In genomic region chr1:133239813-133240160, GRCm38 (mm10) we compare ENCODE assay signal across 17 mouse cellular contexts.
DNase-seq lines count a peak whose midpoint lies in the region; ATAC-seq lines count a peak whose summit lies in the region.
"Had no signal": no experiment of that assay in that cellular context is flagged by ENCODE, and none has a peak within 500 bp of the region (broad histone marks: within the 10 kb centered on the region; RNA-seq: fewer than 3 reads in every experiment).

No protein-coding gene starts in this region.

- no peaks in the 10 kb centered on the region for H3K27me3 ChIP-seq in heart, embryonic 15.5 days
- H3K27me3 ChIP-seq in heart, embryonic 12.5 days (replicated peaks) = no peaks in the 10 kb centered on the region
- no peaks in the 10 kb centered on the region for H3K27me3 ChIP-seq in splenic B cell, adult 2 months (ENCODE audit: control insufficient read depth, insufficient read depth, low read length, poor library complexity, severe bottlenecking)
- H3K27me3 ChIP-seq: hindbrain, embryonic 13.5 days; limb, embryonic 13.5 days had no signal

- H3K27ac ChIP-seq in heart, embryonic 15.5 days = 0 out of 2 replicates have a peak overlapping the region, but pooled peaks have one; percentile 45
- H3K27ac ChIP-seq in heart, embryonic 12.5 days (ENCODE audit: poor library complexity, severe bottlenecking) = no peak overlapping the region
- H3K27ac ChIP-seq: hindbrain, embryonic 13.5 days; limb, embryonic 13.5 days; liver, embryonic 14.5 days had no signal

- ATAC-seq in heart, embryonic 15.5 days (replicated peaks; ENCODE audit: insufficient number of reproducible peaks, insufficient read depth, low FRiP score, low read depth) = no peak
- no peak for ATAC-seq in heart, embryonic 12.5 days (ENCODE audit: insufficient number of reproducible peaks, low FRiP score)

- H3K4me1 ChIP-seq in heart, embryonic 15.5 days (replicated peaks) = peaks cover 60% of the 10 kb centered on the region
- peaks cover 68% of the 10 kb centered on the region for H3K4me1 ChIP-seq in heart, embryonic 12.5 days (replicated peaks)

- H3K4me2 ChIP-seq in heart, embryonic 15.5 days = no peak overlapping the region
- H3K4me2 ChIP-seq in heart, embryonic 12.5 days = no peak overlapping the region
- H3K4me2 ChIP-seq: hindbrain, embryonic 13.5 days; limb, embryonic 13.5 days had no signal

- peak; percentile 32 for DNase-seq in kidney, postnatal 10 days
- DNase-seq in kidney, adult 18-20 months = no peak
- DNase-seq in R1 (ENCODE audit: low read depth, low spot score) = peak; percentile 34
- DNase-seq in splenic B cell, adult 2 months (ENCODE audit: low read depth, low spot score) = peak; percentile 13
- DNase-seq in urinary bladder, postnatal 14 days (ENCODE audit: low spot score) = no peak
- DNase-seq: adrenal gland, adult 8-10 months; cerebellum, adult 11 months; cerebellum, postnatal 36 days; gastrocnemius, postnatal 10 days; kidney, adult 11 months; layer of hippocampus, adult 9-11 months; thymus, postnatal 14 days had no signal

- 72% methylated on average over 6 of the region's 6 CpGs for WGBS in heart, embryonic 15.5 days
- 72% methylated on average over 6 of the region's 6 CpGs for WGBS in heart, embryonic 12.5 days

- H3K9ac ChIP-seq in heart, embryonic 15.5 days = no peak overlapping the region
- H3K9ac ChIP-seq in heart, embryonic 12.5 days = no peak overlapping the region
- H3K9ac ChIP-seq: hindbrain, embryonic 13.5 days; limb, embryonic 13.5 days; liver, embryonic 14.5 days had no signal

- H3K36me3 ChIP-seq in heart, embryonic 15.5 days = no peaks in the 10 kb centered on the region
- H3K36me3 ChIP-seq in heart, embryonic 12.5 days = no peaks in the 10 kb centered on the region
- H3K36me3 ChIP-seq in splenic B cell, adult 2 months (ENCODE audit: control insufficient read depth, insufficient read depth, low read length, poor library complexity, severe bottlenecking) = no peaks in the 10 kb centered on the region
- H3K36me3 ChIP-seq: limb, embryonic 13.5 days had no signal

- H3K9me3 ChIP-seq in heart, embryonic 15.5 days (replicated peaks) = no peaks in the 10 kb centered on the region
- H3K9me3 ChIP-seq in heart, embryonic 12.5 days (replicated peaks) = no peaks in the 10 kb centered on the region
- H3K9me3 ChIP-seq: hindbrain, embryonic 13.5 days; limb, embryonic 13.5 days had no signal

- no peak overlapping the region for H3K4me3 ChIP-seq in heart, embryonic 15.5 days
- no peak overlapping the region for H3K4me3 ChIP-seq in heart, embryonic 12.5 days
- H3K4me3 ChIP-seq: hindbrain, embryonic 13.5 days; limb, embryonic 13.5 days had no signal

Comparison
In these comparisons a context has a peak if more than half of its experiments do, and no peak if none do; other contexts are left out.
1. DNase-seq: peak in kidney, postnatal 10 days (single experiment), R1 (single experiment) and splenic B cell, adult 2 months (single experiment); none in kidney, adult 18-20 months (single experiment) and urinary bladder, postnatal 14 days (single experiment).